Mouse (Mus musculus): ENCODE measurements around the gene Csn1s2a. TPM values are rescaled to one million over a fixed set of nuclear protein-coding genes. Genes with fewer than 3 reads are reported as not detected.

Csn1s2a gene
- polyA plus RNA-seq, 1 experiment from 2014 or later = 2.2 TPM

DNA sequence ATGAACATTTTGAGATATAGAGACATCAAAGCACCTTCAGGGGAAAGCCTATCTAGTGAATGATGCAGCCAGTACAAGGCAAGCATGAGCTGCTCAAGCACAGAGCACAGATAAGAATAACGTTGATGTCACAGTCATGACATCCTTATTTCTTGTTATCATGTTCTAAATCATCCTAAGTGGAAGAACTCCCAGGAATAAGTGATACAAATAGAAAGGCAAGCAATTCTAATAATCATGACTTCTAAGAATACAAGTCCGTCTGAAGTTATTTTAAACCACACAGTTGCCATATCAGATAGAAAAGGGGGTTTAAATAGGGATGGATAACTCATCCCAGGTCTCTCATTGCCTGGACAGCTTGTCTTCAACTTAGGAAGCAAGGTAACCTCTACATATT, 33.4 kb downstream of the Csn1s2a start, which contains the start of gene Csn1s2b:
Csn1s2b (plus strand) TSS at position 301 of the 400 bp plus-strand sequence.
- DNase-seq (ENCODE audit: low spot score) (no peak), ATAC-seq (ENCODE audit: low FRiP score, low TSS enrichment) (no peak)
- no peak within 1 kb of the TSS for H3K9ac ChIP-seq (ENCODE audit: low read length)
- no peak within 1 kb of the TSS for H3K4me2 ChIP-seq (replicated peaks; ENCODE audit: low read depth)
- TF ChIP-seq CTCF (IDR thresholded peaks at IDR 0.05; ENCODE audit: low read depth) = no peak
- TF ChIP-seq EP300 (optimal IDR thresholded peaks at IDR 0.05) = no peak
- no peak within 1 kb of the TSS for H3K27ac ChIP-seq (replicated peaks)
- no peaks in the 10 kb centered on the region for H3K27me3 ChIP-seq (ENCODE audit: control insufficient read depth, insufficient read depth, low read length)
- no peak within 1 kb of the TSS for H3K4me3 ChIP-seq (ENCODE audit: low read depth, low read length)
- no peaks in the 10 kb centered on the region for H3K4me1 ChIP-seq (replicated peaks; ENCODE audit: control insufficient read depth, insufficient read depth)
- H3K36me3 ChIP-seq (ENCODE audit: control insufficient read depth, insufficient read depth, low read length) = no peaks in the 10 kb centered on the region
- WGBS = 58% methylated on average over 2 of the region's 2 CpGs
- H3K9me3 ChIP-seq (ENCODE audit: control insufficient read depth, low read length) = no peaks in the 10 kb centered on the region

GRCm38 (mm10) chr5:87809253-87809652, 34.9 kb downstream of the Csn1s2a start:
- H3K9me3 ChIP-seq (ENCODE audit: control insufficient read depth, low read length) = no peaks in the 10 kb centered on the region
- ATAC-seq (ENCODE audit: low FRiP score, low TSS enrichment) = no peak
- no peaks in the 10 kb centered on the region for H3K27me3 ChIP-seq (ENCODE audit: control insufficient read depth, insufficient read depth, low read length)
- H3K36me3 ChIP-seq (ENCODE audit: control insufficient read depth, insufficient read depth, low read length) = no peaks in the 10 kb centered on the region
- H3K27ac ChIP-seq (replicated peaks) = no peak overlapping the region
- no peak overlapping the region for H3K9ac ChIP-seq (ENCODE audit: low read length)
- no peak overlapping the region for H3K4me2 ChIP-seq (replicated peaks; ENCODE audit: low read depth)
- TF ChIP-seq EP300 (optimal IDR thresholded peaks at IDR 0.05) (no peak), CTCF (IDR thresholded peaks at IDR 0.05; ENCODE audit: low read depth) (peak; percentile 30)
- H3K4me3 ChIP-seq (ENCODE audit: low read depth, low read length) = no peak overlapping the region
- no peak for DNase-seq (ENCODE audit: low spot score)
- no peaks in the 10 kb centered on the region for H3K4me1 ChIP-seq (replicated peaks; ENCODE audit: control insufficient read depth, insufficient read depth)
- WGBS = 57% methylated on average over 2 of the region's 2 CpGs

DNA sequence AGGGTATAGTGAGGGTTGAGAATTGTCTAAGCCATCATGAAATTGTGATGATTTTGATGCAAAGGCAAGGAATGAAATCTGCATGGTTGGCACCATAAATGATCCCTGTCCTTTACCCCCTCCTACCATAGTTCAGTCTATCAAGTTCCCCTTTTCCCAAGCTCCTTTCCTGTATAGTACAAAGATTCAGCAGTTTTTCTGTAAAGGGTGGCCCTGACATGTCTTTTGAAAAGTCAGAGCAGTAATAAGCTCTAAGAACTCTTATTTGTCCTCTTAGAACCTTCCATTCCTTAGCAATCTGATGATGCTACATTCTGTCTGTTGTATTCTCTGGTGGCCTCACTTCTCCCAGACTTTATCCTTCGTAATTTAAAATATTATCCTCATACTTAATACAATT, 51.0 kb downstream of the Csn1s2a start, which contains the start of gene Prr27:
Prr27 (plus strand) TSS at position 301 of the 400 bp plus-strand sequence.
- ATAC-seq (ENCODE audit: low FRiP score, low TSS enrichment) = no peak
- 67% methylated on average over 1 of the region's 1 CpGs for WGBS

More for the DNA sequence above, 51.0 kb downstream of the Csn1s2a start, which contains the start of gene Prr27:
- Histone ChIP-seq H3K27me3 (ENCODE audit: control insufficient read depth, insufficient read depth, low read length) (no peaks in the 10 kb centered on the region), H3K27ac (replicated peaks) (no peak within 1 kb of the TSS), H3K9ac (ENCODE audit: low read length) (no peak within 1 kb of the TSS), H3K4me2 (replicated peaks; ENCODE audit: low read depth) (no peak within 1 kb of the TSS), H3K36me3 (ENCODE audit: control insufficient read depth, insufficient read depth, low read length) (no peaks in the 10 kb centered on the region), H3K9me3 (ENCODE audit: control insufficient read depth, low read length) (no peaks in the 10 kb centered on the region), H3K4me3 (ENCODE audit: low read depth, low read length) (no peak within 1 kb of the TSS), H3K4me1 (replicated peaks; ENCODE audit: control insufficient read depth, insufficient read depth) (no peaks in the 10 kb centered on the region)
- TF ChIP-seq CTCF (IDR thresholded peaks at IDR 0.05; ENCODE audit: low read depth) (no peak), EP300 (optimal IDR thresholded peaks at IDR 0.05) (no peak)
- DNase-seq (ENCODE audit: low spot score) = no peak

Other genes with a start within 250 kb of the Csn1s2a start
- gene Sult1b1, start 236.4 kb upstream of the Csn1s2a start, polyA plus RNA-seq (2015; fragmentation: Nextera tagmentation; extraction: Ambion mirVana) = 79.4 and 79.9 TPM in 2 replicates
- 42.1 and 44.3 TPM in 2 replicates for gene Sult1d1, start 205.5 kb upstream of the Csn1s2a start, polyA plus RNA-seq (2015; fragmentation: Nextera tagmentation; extraction: Ambion mirVana)
- gene Sult1e1, start 183.0 kb upstream of the Csn1s2a start, polyA plus RNA-seq (2015; fragmentation: Nextera tagmentation; extraction: Ambion mirVana) = 0.10 and 0.16 TPM in 2 replicates
- gene Csn1s1, start 108.4 kb upstream of the Csn1s2a start, polyA plus RNA-seq (2015; fragmentation: Nextera tagmentation; extraction: Ambion mirVana) = 0.56 and 1.4 TPM in 2 replicates
- 3.3 and 8.9 TPM in 2 replicates for gene Csn2, start 74.9 kb upstream of the Csn1s2a start, polyA plus RNA-seq (2015; fragmentation: Nextera tagmentation; extraction: Ambion mirVana)
- 0.17 and 0.23 TPM in 2 replicates for gene Csn1s2b, start 33.5 kb downstream of the Csn1s2a start, polyA plus RNA-seq (2015; fragmentation: Nextera tagmentation; extraction: Ambion mirVana)
- not detected in 2 replicates for gene Prr27, start 51.1 kb downstream of the Csn1s2a start, polyA plus RNA-seq (2015; fragmentation: Nextera tagmentation; extraction: Ambion mirVana)
- gene Odam, start 110.5 kb downstream of the Csn1s2a start, polyA plus RNA-seq (2015; fragmentation: Nextera tagmentation; extraction: Ambion mirVana) = not detected in 2 replicates
- gene Csn3, start 151.0 kb downstream of the Csn1s2a start, polyA plus RNA-seq (2015; fragmentation: Nextera tagmentation; extraction: Ambion mirVana) = 1.1 and 2.4 TPM in 2 replicates
- gene 2310003L06Rik, start 194.9 kb downstream of the Csn1s2a start, polyA plus RNA-seq (2015; fragmentation: Nextera tagmentation; extraction: Ambion mirVana) = not detected in 2 replicates
- gene Gm28434, start 194.9 kb downstream of the Csn1s2a start, polyA plus RNA-seq (2015; fragmentation: Nextera tagmentation; extraction: Ambion mirVana) = not detected in 2 replicates
- not detected in 2 replicates for gene Cabs1, start 204.9 kb downstream of the Csn1s2a start, polyA plus RNA-seq (2015; fragmentation: Nextera tagmentation; extraction: Ambion mirVana)
- gene Smr3a, start 228.0 kb downstream of the Csn1s2a start, polyA plus RNA-seq (2015; fragmentation: Nextera tagmentation; extraction: Ambion mirVana) = not detected in 2 replicates